Mouse (Mus musculus) bone marrow macrophage, adult 2 months (primary cell): Measurements from ENCODE around the gene Cxcr1.

ENCODE experiments used
- CTCF ChIP-seq: IDR thresholded peaks from 2 replicates; pipeline ENCODE4 v1.5.1; 2012; ENCODE audit warnings: low read depth, mild to moderate bottlenecking, low read length, moderate library complexity
- POLR2A ChIP-seq: IDR thresholded peaks from 2 replicates; pipeline ENCODE4 v1.6.1; 2012; ENCODE audit warnings: mild to moderate bottlenecking, low read depth, low read length, borderline replicate concordance

- TF ChIP-seq CTCF (no peak), POLR2A (no peak)
Measured at GRCm38 (mm10) chr1:74179624-74180408, 14.6 kb downstream of the Cxcr1 start.
